Mouse (Mus musculus) embryonic fibroblast, embryonic 13.5 days (primary cell): Measurements from ENCODE around the gene Eaf1.

Source experiments
- CTCF ChIP-seq: IDR thresholded peaks from 2 replicates; pipeline ENCODE4 v1.5.1; 2011; ENCODE audit warnings: mild to moderate bottlenecking, control low read depth, low read length, moderate library complexity, borderline replicate concordance; ENCODE audit not compliant: insufficient read depth
- POLR2A ChIP-seq: IDR thresholded peaks from 2 replicates; pipeline ENCODE4 v1.6.1; 2011; ENCODE audit warnings: low read depth, mild to moderate bottlenecking, control low read depth, low read length, moderate library complexity

DNA sequence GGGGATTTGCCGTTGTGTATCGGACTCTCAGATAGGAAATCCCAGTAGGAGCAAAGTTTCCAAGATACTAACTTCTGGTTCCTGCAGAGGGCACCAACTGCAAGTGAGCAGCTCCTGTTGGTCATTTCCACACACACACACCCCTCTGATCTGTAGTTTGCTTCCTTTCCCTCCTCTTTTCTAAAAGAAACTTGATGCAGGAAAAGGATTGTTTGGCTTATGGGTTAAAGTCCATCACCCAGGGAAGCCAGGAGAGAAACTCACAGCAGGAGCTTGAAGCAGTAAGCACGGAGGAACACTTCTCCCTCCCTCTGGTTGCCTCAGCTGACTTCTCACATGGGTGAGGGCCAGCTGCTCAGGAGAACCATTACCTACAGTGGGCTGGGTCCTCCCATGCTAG lies 25.0 kb downstream of the Eaf1 start:
- TF ChIP-seq POLR2A: no peak
- TF ChIP-seq CTCF: 0 out of 2 replicates have a peak, but pooled peaks have one; percentile 11
